Mouse (Mus musculus): Measurements from ENCODE around the gene Tex9.
"Not testable (repeated sequence)": the region's sequence is repeated elsewhere in the genome, so short reads cannot be mapped to it uniquely, and the experiment has no call there.

Tex9 gene

GRCm38 (mm10) chr9:72438749-72439148 lies 53.3 kb downstream of the Tex9 start:
- DNase-seq (ENCODE audit: low read depth): no peak

DNA sequence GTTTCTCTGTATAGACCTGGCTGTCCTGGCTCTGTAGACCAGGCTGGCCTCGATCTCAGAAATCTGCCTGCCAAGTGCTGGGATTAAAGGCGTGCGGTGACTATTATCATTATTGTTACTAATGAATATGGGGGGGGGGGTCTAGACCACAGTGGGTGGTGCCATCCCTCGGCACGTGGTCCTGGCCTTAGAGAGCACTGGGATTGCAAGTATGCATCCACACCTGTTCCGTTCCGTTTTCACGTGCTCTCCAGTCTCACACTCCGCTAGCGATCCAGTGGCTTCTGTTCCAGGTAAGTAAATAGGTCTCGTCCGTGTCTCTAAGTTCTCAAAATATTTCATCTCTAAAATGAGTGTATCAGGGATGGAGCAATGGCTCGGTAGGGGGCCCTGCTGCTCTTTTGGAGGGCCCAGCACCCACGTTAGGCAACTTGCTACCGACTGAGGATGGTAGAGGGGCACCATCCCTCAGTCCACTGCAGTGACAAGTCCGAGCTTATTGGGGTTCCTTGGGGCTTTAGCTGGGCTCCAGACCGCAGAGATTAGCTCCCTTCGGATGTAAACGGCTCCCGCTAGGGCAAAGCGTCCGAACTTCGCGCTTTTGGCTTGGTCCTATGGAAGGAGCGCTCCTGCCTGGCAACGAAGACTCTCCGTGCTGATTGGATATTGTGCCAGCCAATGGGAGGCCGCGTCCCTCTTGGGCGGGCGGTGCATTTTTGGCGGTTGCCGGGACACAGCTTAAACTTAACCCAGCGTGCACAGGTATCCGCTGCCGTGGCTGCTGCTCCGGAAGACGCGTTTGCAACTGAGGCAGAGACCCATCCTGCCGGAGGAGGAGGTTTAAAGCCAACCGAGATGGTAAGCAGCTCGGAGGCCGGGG lies 54.0 kb downstream of the Tex9 start, which contains the start of gene Mns1:
Mns1 (plus strand) TSS at position 190 of the 880 bp plus-strand sequence.
- peak; percentile 93 for DNase-seq (ENCODE audit: low read depth)

- no peak for DNase-seq (ENCODE audit: low read depth)
Observed at GRCm38 (mm10) chr9:72434876-72435275, 57.1 kb downstream of the Tex9 start.

GRCm38 (mm10) chr9:72427861-72428260 lies 64.2 kb downstream of the Tex9 start:
- no peak for DNase-seq (ENCODE audit: low read depth)

DNA sequence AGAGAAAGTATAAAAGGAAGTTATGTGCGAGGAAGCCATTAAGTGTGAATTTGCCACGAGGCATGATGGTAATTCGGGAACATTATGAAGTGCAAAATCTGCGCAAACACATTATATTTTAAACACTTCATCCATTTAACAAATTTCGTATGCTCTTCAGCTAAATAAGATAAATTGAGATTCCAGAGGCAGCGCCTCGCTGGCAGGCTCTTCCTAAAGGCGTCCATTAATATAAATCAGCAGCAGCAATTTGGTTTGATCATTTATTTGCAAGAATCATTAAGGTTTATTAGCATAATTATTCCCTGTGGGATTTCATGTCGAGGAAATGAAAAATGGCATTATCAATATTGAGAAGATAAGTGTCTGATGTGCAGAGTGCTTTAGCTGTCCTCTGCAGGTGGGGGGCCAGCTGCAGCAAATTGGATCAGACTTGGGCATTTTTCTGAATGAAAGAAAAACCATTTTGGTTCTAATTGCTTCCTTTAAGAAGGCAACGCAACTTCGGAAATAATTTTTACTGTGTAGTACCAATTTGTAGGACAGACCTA lies 66.6 kb downstream of the Tex9 start:
- no peak for DNase-seq (ENCODE audit: low read depth)

- DNase-seq (ENCODE audit: low read depth): no peak
Observed at GRCm38 (mm10) chr9:72422753-72423152, 69.3 kb downstream of the Tex9 start.

DNA sequence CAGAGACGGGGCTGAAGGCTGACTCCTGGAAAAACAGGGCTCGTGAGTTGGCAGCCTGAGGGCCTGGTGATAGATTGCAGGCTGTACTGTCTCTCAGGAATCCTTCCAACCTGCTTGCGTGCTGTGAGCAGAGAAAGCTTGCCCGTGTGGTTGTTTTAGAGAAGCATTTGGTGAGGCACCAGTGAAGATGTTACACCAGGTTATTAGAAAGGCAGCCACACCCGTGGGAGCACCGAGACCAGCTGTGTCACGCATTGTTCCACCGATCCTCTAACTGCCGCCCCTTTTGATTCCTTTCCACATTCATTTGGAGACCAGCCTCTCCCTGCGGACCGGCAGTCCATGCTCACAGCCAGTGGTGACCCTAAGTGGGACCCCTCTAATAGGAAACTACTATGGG lies 69.7 kb downstream of the Tex9 start:
- no peak for DNase-seq (ENCODE audit: low read depth)

DNA sequence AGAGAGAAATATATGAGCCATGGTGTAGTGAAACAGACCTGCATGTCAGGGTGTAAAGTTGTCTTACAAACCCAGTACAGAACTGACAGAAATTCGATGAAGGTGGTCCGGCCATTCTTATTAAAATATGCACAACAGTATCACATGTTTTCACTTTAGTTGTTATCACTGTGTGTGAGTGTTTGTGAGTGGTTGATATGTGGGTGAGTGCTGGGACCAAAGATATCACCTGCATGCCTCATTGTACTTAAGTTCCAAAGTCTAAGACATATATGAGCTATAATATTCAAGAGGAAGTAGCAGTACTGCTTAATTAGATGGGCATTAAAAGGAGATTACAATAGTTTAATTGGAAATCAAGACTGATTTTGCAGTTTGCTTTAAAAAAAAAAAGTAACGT lies 71.5 kb downstream of the Tex9 start:
- no peak for DNase-seq (ENCODE audit: low read depth)

- DNase-seq (ENCODE audit: low read depth): no peak
Observed at GRCm38 (mm10) chr9:72418443-72418842, 73.6 kb downstream of the Tex9 start.

GRCm38 (mm10) chr9:72411746-72412145 lies 80.3 kb downstream of the Tex9 start:
- DNase-seq (ENCODE audit: low read depth): peak; percentile 65

GRCm38 (mm10) chr9:72409381-72410225 lies 82.4 kb downstream of the Tex9 start:
- DNase-seq (ENCODE audit: low read depth): peak; percentile 85

GRCm38 (mm10) chr9:72408131-72408586 lies 83.9 kb downstream of the Tex9 start:
- DNase-seq (ENCODE audit: low read depth): peak; percentile 92

DNA sequence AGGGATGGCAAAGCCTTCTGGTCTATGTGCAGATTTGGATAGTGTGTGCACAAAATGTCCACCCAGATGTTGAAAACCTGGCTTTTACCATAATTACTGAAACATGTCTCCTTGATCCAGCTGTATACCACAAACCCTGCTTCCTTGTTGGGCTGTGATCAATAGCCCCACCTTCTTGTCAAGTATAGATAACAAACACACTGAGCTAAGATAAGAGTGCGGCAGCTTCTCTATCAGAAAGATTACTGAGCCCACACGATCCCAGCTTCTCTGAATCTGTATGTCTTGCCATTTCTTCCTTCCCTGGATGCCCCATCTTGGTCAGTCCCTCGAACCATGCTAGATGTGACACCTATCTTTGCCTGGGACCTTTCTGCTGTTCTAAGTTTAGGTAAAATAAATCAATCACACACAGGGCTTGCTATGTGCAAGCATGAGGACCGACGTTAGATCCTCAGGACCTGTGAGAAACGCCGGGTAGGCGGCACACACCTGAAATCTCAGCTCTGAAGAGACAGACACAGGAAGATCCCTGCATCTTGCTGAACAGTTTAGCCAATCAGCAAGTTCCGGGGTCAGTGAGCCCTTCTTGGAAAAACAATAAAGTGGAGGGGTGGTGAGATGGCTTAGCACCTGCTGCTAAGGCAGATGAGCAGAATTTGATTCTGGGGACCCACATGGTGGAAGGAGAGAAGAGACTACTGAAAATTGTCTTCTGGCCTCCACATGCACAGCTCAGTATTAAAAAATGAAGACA lies 86.0 kb downstream of the Tex9 start:
- DNase-seq (ENCODE audit: low read depth): no peak

- no peak for DNase-seq (ENCODE audit: low read depth)
Observed at GRCm38 (mm10) chr9:72404934-72405333, 87.1 kb downstream of the Tex9 start.

DNA sequence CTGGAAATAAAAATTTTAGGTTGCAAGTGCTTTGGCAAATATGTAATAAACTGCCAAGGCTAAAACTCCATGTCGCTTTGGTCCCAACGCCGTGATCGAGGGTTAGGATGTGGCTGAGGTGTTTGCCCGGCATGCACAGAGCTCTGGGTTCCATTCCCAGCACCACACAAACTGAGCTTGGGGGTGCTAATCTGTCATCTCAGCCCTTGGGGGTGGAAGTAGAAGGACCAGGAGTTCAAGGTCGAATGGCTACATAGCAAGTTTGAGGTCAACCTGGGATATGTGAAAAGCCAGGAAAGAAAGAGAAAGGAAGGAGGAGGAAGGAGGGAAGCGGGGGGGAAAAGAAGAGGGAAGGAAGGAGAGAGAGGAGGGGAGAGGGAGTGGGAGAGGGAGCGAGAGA lies 87.6 kb downstream of the Tex9 start:
- DNase-seq (ENCODE audit: low read depth): no peak

DNA sequence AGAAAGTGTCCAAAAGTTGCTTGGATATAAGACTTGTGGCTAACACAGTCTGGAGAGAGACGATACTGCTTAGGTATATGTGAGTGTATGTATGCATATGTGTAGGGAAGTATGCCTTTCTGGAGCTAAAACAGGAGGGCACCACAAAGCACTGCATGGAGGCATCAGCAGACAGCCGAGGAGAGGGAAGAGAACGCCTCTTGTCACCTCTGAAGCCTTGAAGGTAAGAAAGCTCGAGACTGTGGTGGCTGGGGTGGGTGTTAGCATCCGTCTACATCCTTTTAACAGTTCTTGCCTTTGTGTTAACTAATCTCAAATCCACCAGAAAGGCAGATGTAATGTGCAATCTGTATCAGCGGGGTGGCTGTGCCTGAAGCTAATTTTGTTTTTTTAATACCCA lies 88.6 kb downstream of the Tex9 start:
- no peak for DNase-seq (ENCODE audit: low read depth)

DNA sequence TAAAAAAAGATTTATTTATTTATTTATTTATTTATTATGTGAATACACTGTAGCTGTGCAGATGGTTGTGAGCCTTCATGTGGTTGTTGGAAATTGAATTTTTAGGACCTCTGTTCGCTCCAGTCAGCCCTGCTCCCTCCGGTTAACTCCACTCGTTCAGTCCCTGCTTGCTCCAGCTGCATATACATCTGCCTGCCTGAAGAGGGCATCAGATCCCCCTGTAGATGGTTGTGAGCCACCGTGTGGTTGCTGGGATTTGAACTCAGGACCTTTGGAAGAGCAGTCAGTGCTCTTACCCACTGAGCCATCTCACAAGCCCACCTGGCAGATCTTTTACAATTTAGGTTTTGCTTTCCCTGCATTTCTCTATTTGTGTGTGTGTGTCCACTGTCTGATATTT lies 90.2 kb downstream of the Tex9 start:
- not testable (repeated sequence) for DNase-seq (ENCODE audit: low read depth)

Measured in NIH3T3 (cell line).